Mouse (Mus musculus) heart, adult 2 months (tissue): ENCODE results near the gene Tmem209.

Experiments
- CTCF ChIP-seq: fragments of 200-600 bp; IDR thresholded peaks from 2 replicates; pipeline ENCODE4 v1.8.1; 2022; ENCODE audit warnings: antibody characterized with exemption, mild to moderate bottlenecking, moderate library complexity
- EP300 ChIP-seq: fragments of 200-500 bp; IDR thresholded peaks from 2 replicates; pipeline ENCODE4 v1.6.1; 2011; ENCODE audit warnings: low read depth, low read length, control low read depth; ENCODE audit not compliant: insufficient read depth
- POLR2A ChIP-seq: fragments of 200-500 bp; IDR thresholded peaks from 2 replicates; pipeline ENCODE4 v1.6.1; 2011; ENCODE audit warnings: mild to moderate bottlenecking, low read depth, low read length, control low read depth; ENCODE audit not compliant: insufficient read depth

DNA sequence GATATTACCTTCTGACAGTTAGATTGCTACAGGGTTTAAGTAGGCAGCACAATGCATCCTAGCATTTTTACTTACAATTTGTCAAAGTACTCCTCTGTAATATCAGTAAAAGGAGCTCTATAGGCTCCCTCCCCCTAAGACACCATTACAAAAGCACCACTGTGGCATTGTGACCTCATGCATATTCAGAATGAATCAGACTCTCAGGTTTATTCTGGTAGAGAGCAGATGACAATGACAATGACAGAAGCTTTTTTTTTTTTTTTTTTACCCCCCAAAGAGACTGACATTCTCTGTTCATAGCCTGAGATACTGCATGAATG lies 41.6 kb upstream of the Tmem209 start:
- no peak for TF ChIP-seq EP300
- TF ChIP-seq CTCF: no peak
- no peak for TF ChIP-seq POLR2A
